Mouse (Mus musculus): ENCODE measurements around the gene Ndst4. TPM values are rescaled to one million over a fixed set of nuclear protein-coding genes. Genes with fewer than 3 reads are reported as not detected.

The Ndst4 gene
- polyA plus RNA-seq, 1 experiment from 2014 or later = 2.7 TPM

GRCm38 (mm10) chr3:125744468-125745141, 340.7 kb downstream of the Ndst4 start:
- H3K4me3 ChIP-seq (replicated peaks) = no peak overlapping the region
- ATAC-seq (ENCODE audit: low FRiP score) = no peak
- H3K9ac ChIP-seq (replicated peaks) = no peak overlapping the region
- 36% methylated on average over 3 of the region's 3 CpGs for WGBS
- no peaks in the 10 kb centered on the region for H3K9me3 ChIP-seq (replicated peaks)
- no peak overlapping the region for H3K27ac ChIP-seq (replicated peaks)
- H3K36me3 ChIP-seq = no peaks in the 10 kb centered on the region
- no peaks in the 10 kb centered on the region for H3K4me1 ChIP-seq
- H3K27me3 ChIP-seq (replicated peaks) = no peaks in the 10 kb centered on the region
- H3K4me2 ChIP-seq = no peak overlapping the region

- no peak for ATAC-seq (ENCODE audit: low FRiP score)
- WGBS = 49% methylated on average over 3 of the region's 3 CpGs
Measured at GRCm38 (mm10) chr3:125745142-125745496, 341.2 kb downstream of the Ndst4 start.

DNA sequence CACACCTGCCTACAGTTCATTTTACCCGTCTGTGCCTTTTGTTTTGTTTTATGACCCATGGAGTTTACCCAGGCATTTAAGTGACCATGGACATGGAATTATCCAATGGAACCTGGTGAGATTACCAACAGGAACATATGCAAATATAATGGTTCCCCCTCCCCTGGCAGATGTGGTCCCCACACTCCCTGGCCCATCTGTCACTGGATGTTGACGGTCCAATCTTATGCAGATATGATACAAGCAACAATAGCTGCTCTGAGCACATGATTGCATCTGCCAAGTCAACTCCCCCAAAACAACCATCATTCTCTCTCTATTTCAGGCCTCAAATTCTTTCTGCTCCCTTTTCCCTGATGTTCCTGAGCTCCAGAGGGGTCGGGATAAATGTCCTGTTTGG, 342.5 kb downstream of the Ndst4 start:
- H3K4me1 ChIP-seq = no peaks in the 10 kb centered on the region
- WGBS = 24% methylated on average over 3 of the region's 3 CpGs
- no peak overlapping the region for H3K27ac ChIP-seq (replicated peaks)

More at GRCm38 (mm10) chr3:125745142-125745496, 341.2 kb downstream of the Ndst4 start:
- Histone ChIP-seq H3K4me3 (replicated peaks) (no peak overlapping the region), H3K9ac (replicated peaks) (no peak overlapping the region), H3K9me3 (replicated peaks) (no peaks in the 10 kb centered on the region), H3K4me2 (no peak overlapping the region), H3K36me3 (no peaks in the 10 kb centered on the region), H3K4me1 (no peaks in the 10 kb centered on the region), H3K27ac (replicated peaks) (no peak overlapping the region), H3K27me3 (replicated peaks) (no peaks in the 10 kb centered on the region)

DNA sequence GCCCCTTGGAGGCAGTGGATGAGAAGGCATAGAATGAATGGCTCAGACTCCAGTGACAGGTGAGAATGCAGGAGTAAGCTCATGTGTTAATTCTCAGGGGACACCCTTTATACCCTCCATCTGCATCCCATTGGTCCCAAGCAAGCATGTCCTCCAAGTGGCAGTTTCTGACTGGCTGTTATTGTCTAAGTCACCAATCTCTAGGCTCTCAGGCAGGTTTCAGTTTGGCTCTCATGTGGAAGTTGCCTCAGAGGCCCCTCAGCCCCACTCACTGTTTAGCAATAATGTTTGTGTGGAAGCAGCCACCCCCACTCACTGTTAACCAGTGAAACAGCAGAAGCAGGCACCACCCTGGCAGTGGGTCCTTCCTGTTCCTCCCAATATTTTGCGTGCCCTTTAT, 353.0 kb downstream of the Ndst4 start:
- no peak overlapping the region for H3K4me2 ChIP-seq
- H3K4me3 ChIP-seq (replicated peaks) = no peak overlapping the region
- no peak for ATAC-seq (ENCODE audit: low FRiP score)
- H3K27me3 ChIP-seq (replicated peaks) = no peaks in the 10 kb centered on the region
- no peaks in the 10 kb centered on the region for H3K9me3 ChIP-seq (replicated peaks)
- H3K36me3 ChIP-seq = no peaks in the 10 kb centered on the region
- WGBS = 85% methylated on average over 1 of the region's 1 CpGs
- H3K9ac ChIP-seq (replicated peaks) = no peak overlapping the region
- H3K4me1 ChIP-seq = no peaks in the 10 kb centered on the region
- no peak overlapping the region for H3K27ac ChIP-seq (replicated peaks)

More for the DNA sequence above, 342.5 kb downstream of the Ndst4 start:
- Histone ChIP-seq H3K36me3 (no peaks in the 10 kb centered on the region), H3K4me3 (replicated peaks) (no peak overlapping the region), H3K9ac (replicated peaks) (no peak overlapping the region), H3K27me3 (replicated peaks) (no peaks in the 10 kb centered on the region), H3K4me2 (no peak overlapping the region), H3K9me3 (replicated peaks) (no peaks in the 10 kb centered on the region)
- ATAC-seq (ENCODE audit: low FRiP score) = no peak

DNA sequence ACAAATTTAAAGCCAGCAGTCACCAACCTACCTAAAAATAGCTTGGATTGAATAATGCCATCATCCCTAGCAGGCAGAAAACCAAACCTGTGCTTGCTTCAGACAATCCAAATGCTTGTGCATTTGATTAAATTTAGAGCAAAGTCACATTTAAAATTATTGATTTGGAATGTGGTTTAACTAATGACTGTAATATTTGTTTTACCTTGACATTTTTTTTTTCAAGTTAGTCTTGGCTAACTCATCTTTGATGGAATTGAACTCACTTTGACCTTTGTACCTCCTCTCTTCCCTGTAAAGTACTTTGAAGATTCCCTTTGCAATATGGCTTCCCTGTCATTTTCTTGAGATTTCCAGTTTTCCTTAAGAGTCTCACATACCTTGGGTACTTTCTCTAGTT, 356.8 kb downstream of the Ndst4 start:
- no peaks in the 10 kb centered on the region for H3K36me3 ChIP-seq
- ATAC-seq (ENCODE audit: low FRiP score) = no peak
- H3K4me1 ChIP-seq = no peaks in the 10 kb centered on the region
- H3K27me3 ChIP-seq (replicated peaks) = no peaks in the 10 kb centered on the region
- no peak overlapping the region for H3K9ac ChIP-seq (replicated peaks)
- H3K4me3 ChIP-seq (replicated peaks) = no peak overlapping the region
- no peaks in the 10 kb centered on the region for H3K9me3 ChIP-seq (replicated peaks)
- no peak overlapping the region for H3K27ac ChIP-seq (replicated peaks)
- no peak overlapping the region for H3K4me2 ChIP-seq
